Mouse (Mus musculus): ENCODE measurements around the gene Lhx6. TPM values are rescaled to one million over a fixed set of nuclear protein-coding genes. Genes with fewer than 3 reads are reported as not detected.

Lhx6 gene
- polyA plus RNA-seq, 1 experiment from 2014 or later: 1.6 TPM

DNA sequence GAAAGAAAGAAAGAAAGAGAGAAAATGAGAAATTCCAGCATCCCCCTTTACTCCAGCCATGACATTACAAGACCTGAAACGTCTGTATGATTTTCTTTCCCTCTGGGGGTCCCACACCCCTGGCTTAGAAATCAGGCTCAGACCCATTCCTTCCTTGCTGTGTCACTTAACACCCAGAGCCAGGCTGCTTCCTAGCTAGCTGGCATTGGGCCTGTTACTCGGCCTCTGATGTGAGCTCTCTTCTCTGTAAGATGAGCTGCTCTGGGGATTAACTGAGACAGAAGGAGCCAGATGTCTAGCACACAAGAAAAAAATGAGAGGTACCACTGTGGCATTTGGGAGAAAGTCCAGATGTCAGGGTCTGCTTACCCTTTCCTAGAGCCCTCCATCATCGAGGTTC is 49.0 kb downstream of the Lhx6 start:
- H3K27ac ChIP-seq: no peak overlapping the region
- no peaks in the 10 kb centered on the region for H3K9me3 ChIP-seq
- H3K9ac ChIP-seq: no peak overlapping the region
- ATAC-seq: no peak
- WGBS: 37% methylated on average over 3 of the region's 3 CpGs
- 0 out of 2 replicates have a peak, but pooled peaks cover 3% of the 10 kb centered on the region for H3K4me1 ChIP-seq (replicated peaks)
- no peak overlapping the region for H3K4me3 ChIP-seq (replicated peaks)
- H3K4me2 ChIP-seq (replicated peaks): no peak overlapping the region
- no peaks in the 10 kb centered on the region for H3K27me3 ChIP-seq (replicated peaks)
- H3K36me3 ChIP-seq: no peaks in the 10 kb centered on the region

- H3K4me1 ChIP-seq (replicated peaks): peaks cover 5% of the 10 kb centered on the region; the same call in 1 of the 2 replicates
- no peaks in the 10 kb centered on the region for H3K27me3 ChIP-seq (replicated peaks)
Observed at GRCm38 (mm10) chr2:36053249-36053648, 52.0 kb downstream of the Lhx6 start.

GRCm38 (mm10) chr2:36049567-36049954 is 55.6 kb downstream of the Lhx6 start:
- H3K4me1 ChIP-seq (replicated peaks): peaks cover 10% of the 10 kb centered on the region; the same call in 1 of the 2 replicates
- H3K9ac ChIP-seq: peak overlapping the region; percentile 92; the same call in 1 of the 2 replicates
- 49% methylated on average over 10 of the region's 10 CpGs for WGBS
- ATAC-seq: peak; percentile 48
- peak overlapping the region; percentile 60 for H3K4me2 ChIP-seq (replicated peaks)
- no peaks in the 10 kb centered on the region for H3K9me3 ChIP-seq
- no peaks in the 10 kb centered on the region for H3K27me3 ChIP-seq (replicated peaks)
- H3K27ac ChIP-seq: no peak overlapping the region
- no peaks in the 10 kb centered on the region for H3K36me3 ChIP-seq
- peak overlapping the region; percentile 81 for H3K4me3 ChIP-seq (replicated peaks)

More at GRCm38 (mm10) chr2:36053249-36053648, 52.0 kb downstream of the Lhx6 start:
- ATAC-seq: no peak
- H3K27ac ChIP-seq: no peak overlapping the region
- 66% methylated on average over 3 of the region's 3 CpGs for WGBS
- H3K9ac ChIP-seq: no peak overlapping the region
- no peak overlapping the region for H3K4me3 ChIP-seq (replicated peaks)
- no peaks in the 10 kb centered on the region for H3K36me3 ChIP-seq
- H3K9me3 ChIP-seq: no peaks in the 10 kb centered on the region
- H3K4me2 ChIP-seq (replicated peaks): no peak overlapping the region

- 1% methylated on average over 44 of the region's 44 CpGs for WGBS
- Histone ChIP-seq H3K36me3 (no peaks in the 10 kb centered on the region), H3K4me1 (replicated peaks) (peaks cover 10% of the 10 kb centered on the region; the same call in 1 of the 2 replicates), H3K4me3 (replicated peaks) (peak within 1 kb of the TSS; percentile 81), H3K27me3 (replicated peaks) (no peaks in the 10 kb centered on the region), H3K9me3 (no peaks in the 10 kb centered on the region), H3K9ac (peak within 1 kb of the TSS; percentile 92), H3K4me2 (replicated peaks) (peak within 1 kb of the TSS; percentile 60), H3K27ac (peak within 1 kb of the TSS; percentile 46; the same call in 1 of the 2 replicates)
- peak; percentile 99 for ATAC-seq
Observed at GRCm38 (mm10) chr2:36048748-36049566, 56.3 kb downstream of the Lhx6 start, which contains the start of the genes Ndufa8 and Morn5. TSS of gene Ndufa8 (minus strand) at chr2:36049406. TSS of gene Morn5 (plus strand) at chr2:36049458.

GRCm38 (mm10) chr2:36048164-36048563 is 57.0 kb downstream of the Lhx6 start:
- H3K4me2 ChIP-seq (replicated peaks): peak overlapping the region; percentile 60
- H3K36me3 ChIP-seq: peaks cover 4% of the 10 kb centered on the region
- ATAC-seq: peak; percentile 32
- 60% methylated on average over 8 of the region's 8 CpGs for WGBS
- H3K4me3 ChIP-seq (replicated peaks): peak overlapping the region; percentile 81
- H3K9ac ChIP-seq: peak overlapping the region; percentile 92
- H3K9me3 ChIP-seq: no peaks in the 10 kb centered on the region
- peaks cover 10% of the 10 kb centered on the region; the same call in 1 of the 2 replicates for H3K4me1 ChIP-seq (replicated peaks)
- no peaks in the 10 kb centered on the region for H3K27me3 ChIP-seq (replicated peaks)
- no peak overlapping the region for H3K27ac ChIP-seq

GRCm38 (mm10) chr2:36040872-36041271 is 64.3 kb downstream of the Lhx6 start:
- Histone ChIP-seq H3K36me3 (peaks cover 16% of the 10 kb centered on the region), H3K27me3 (replicated peaks) (no peaks in the 10 kb centered on the region), H3K27ac (no peak overlapping the region), H3K4me2 (replicated peaks) (no peak overlapping the region), H3K9me3 (no peaks in the 10 kb centered on the region), H3K9ac (no peak overlapping the region), H3K4me3 (replicated peaks) (no peak overlapping the region), H3K4me1 (replicated peaks) (0 out of 2 replicates have a peak, but pooled peaks cover 3% of the 10 kb centered on the region)
- no peak for ATAC-seq
- WGBS: 82% methylated on average over 1 of the region's 1 CpGs

DNA sequence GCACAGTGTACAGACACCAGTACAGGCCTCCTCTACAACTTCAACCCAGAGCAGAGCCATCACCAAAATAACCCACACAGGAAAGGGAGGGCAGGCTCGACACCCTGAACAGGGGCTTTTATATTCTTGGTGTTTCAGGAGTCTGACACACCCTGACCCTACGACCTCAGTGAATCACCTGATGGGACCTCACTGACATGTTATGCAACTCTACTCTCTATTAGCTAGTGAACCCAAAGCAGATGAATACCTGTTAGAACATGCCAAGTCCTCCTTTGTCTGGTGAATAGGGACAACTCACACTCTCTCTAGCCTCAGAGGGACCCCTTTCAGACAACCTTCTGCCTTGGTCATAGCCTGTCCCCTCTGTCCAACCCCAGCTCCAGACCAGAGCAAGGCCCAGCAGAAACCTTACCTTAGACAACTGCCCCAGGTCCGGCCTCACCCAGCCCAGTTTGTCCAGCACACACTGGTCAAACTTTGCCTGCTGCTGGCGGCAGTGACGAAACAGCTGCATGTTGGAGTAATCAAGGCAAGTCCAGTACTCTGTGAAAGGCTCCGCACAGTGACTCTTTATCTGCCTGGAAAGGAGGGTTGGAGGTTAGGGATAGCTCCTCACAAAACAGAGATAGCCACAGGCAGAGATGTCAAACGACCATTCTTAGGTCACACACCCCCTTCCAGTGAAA is 65.8 kb downstream of the Lhx6 start:
- Histone ChIP-seq H3K4me3 (replicated peaks) (no peak overlapping the region), H3K9ac (no peak overlapping the region), H3K4me1 (replicated peaks) (0 out of 2 replicates have a peak, but pooled peaks cover 3% of the 10 kb centered on the region), H3K9me3 (no peaks in the 10 kb centered on the region), H3K4me2 (replicated peaks) (no peak overlapping the region), H3K36me3 (peaks cover 16% of the 10 kb centered on the region), H3K27ac (no peak overlapping the region), H3K27me3 (replicated peaks) (no peaks in the 10 kb centered on the region)
- 78% methylated on average over 7 of the region's 7 CpGs for WGBS
- no peak for ATAC-seq

- ATAC-seq: peak; percentile 47; the same call in 1 of the 2 replicates
Observed at GRCm38 (mm10) chr2:36035413-36036081, 69.7 kb downstream of the Lhx6 start.

GRCm38 (mm10) chr2:36034898-36035297 is 70.3 kb downstream of the Lhx6 start:
- Histone ChIP-seq H3K4me3 (replicated peaks) (no peak overlapping the region), H3K27ac (no peak overlapping the region), H3K9ac (no peak overlapping the region), H3K4me1 (replicated peaks) (0 out of 2 replicates have a peak, but pooled peaks cover 3% of the 10 kb centered on the region), H3K4me2 (replicated peaks) (no peak overlapping the region), H3K9me3 (no peaks in the 10 kb centered on the region), H3K36me3 (peaks cover 10% of the 10 kb centered on the region; the same call in 1 of the 2 replicates), H3K27me3 (replicated peaks) (no peaks in the 10 kb centered on the region)
- ATAC-seq: no peak
- WGBS: 85% methylated on average over 7 of the region's 7 CpGs

More at GRCm38 (mm10) chr2:36035413-36036081, 69.7 kb downstream of the Lhx6 start:
- no peaks in the 10 kb centered on the region for H3K9me3 ChIP-seq
- no peak overlapping the region for H3K4me2 ChIP-seq (replicated peaks)
- H3K27me3 ChIP-seq (replicated peaks): no peaks in the 10 kb centered on the region
- H3K4me1 ChIP-seq (replicated peaks): 0 out of 2 replicates have a peak, but pooled peaks cover 3% of the 10 kb centered on the region
- WGBS: 56% methylated on average over 11 of the region's 11 CpGs
- H3K4me3 ChIP-seq (replicated peaks): no peak overlapping the region
- no peak overlapping the region for H3K9ac ChIP-seq
- H3K27ac ChIP-seq: no peak overlapping the region
- peaks cover 10% of the 10 kb centered on the region; the same call in 1 of the 2 replicates for H3K36me3 ChIP-seq

DNA sequence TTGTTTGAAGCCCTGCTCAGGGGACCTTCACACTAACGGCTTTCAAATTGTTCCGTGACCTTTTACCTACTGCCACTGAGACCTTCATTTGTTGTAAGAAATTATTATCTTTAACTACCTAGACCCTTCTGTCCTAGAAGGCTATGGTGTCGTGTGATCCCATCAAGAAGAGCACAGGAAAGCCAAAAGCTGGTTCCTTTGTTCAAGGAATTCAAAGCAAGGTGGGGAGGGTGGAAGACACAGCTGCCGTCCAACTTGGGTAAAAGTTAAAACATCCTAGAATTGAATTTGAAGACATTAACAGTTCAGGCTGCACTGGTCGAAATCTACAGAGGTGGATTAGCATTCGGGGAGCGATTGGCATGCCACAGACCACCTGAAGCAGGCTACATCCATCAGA is 71.2 kb downstream of the Lhx6 start:
- 0 out of 2 replicates have a peak, but pooled peaks cover 7% of the 10 kb centered on the region for H3K36me3 ChIP-seq
- WGBS: 76% methylated on average over 7 of the region's 7 CpGs
- no peak for ATAC-seq

DNA sequence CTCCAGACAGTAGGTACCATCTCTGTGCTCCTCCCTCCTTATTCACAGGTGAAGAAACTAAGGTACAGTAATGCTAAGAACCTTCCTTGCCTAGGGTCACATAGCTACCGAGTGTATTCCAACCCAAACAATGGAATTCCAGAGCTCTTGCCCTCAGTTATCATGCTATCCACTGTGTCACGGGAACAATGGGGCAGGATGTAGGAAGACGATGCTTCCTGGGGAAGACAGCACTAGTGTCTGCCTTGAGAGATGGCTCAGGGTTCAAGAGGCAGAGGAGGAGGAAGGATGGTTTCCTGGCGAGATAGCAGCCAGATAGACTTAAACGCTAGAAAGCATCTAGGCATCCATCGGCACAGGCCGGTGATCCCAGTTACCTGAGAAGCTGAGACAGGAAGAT is 72.3 kb downstream of the Lhx6 start:
- H3K9ac ChIP-seq: no peak overlapping the region
- H3K4me1 ChIP-seq (replicated peaks): 0 out of 2 replicates have a peak, but pooled peaks cover 3% of the 10 kb centered on the region
- H3K27ac ChIP-seq: no peak overlapping the region
- H3K4me2 ChIP-seq (replicated peaks): no peak overlapping the region
- H3K27me3 ChIP-seq (replicated peaks): no peaks in the 10 kb centered on the region
- no peak overlapping the region for H3K4me3 ChIP-seq (replicated peaks)
- WGBS: 77% methylated on average over 7 of the region's 7 CpGs
- H3K9me3 ChIP-seq: no peaks in the 10 kb centered on the region
- H3K36me3 ChIP-seq: 0 out of 2 replicates have a peak, but pooled peaks cover 5% of the 10 kb centered on the region
- no peak for ATAC-seq

More for the DNA sequence above, 71.2 kb downstream of the Lhx6 start:
- no peak overlapping the region for H3K4me3 ChIP-seq (replicated peaks)
- no peak overlapping the region for H3K9ac ChIP-seq
- H3K27me3 ChIP-seq (replicated peaks): no peaks in the 10 kb centered on the region
- no peak overlapping the region for H3K4me2 ChIP-seq (replicated peaks)
- no peak overlapping the region for H3K27ac ChIP-seq
- no peaks in the 10 kb centered on the region for H3K9me3 ChIP-seq
- H3K4me1 ChIP-seq (replicated peaks): 0 out of 2 replicates have a peak, but pooled peaks cover 3% of the 10 kb centered on the region
